Mouse (Mus musculus) neural tube, embryonic 15.5 days (tissue): ENCODE measurements at regions not wholly inside any gene's neighbourhood (a gene's known extent, or its start where the extent isn't known, plus 50 kb on each side); places are given as distances from the start of the nearest gene placed in this dataset.

Source experiments
- ATAC-seq: fragments of 200-750 bp; cut with Nextera tagmentation; 2 replicates; pipeline ENCODE4 v1.8.0; 2017; ENCODE audit warnings: mild to moderate bottlenecking, moderate TSS enrichment, moderate library complexity; ENCODE audit not compliant: low FRiP score
- H3K27ac ChIP-seq: fragments of 300-500 bp; sonication (generic); replicated peaks from 2 replicates; pipeline ENCODE4 v1.5.1; 2015; ENCODE audit warnings: mild to moderate bottlenecking, inconsistent platforms
- H3K27me3 ChIP-seq: fragments of 300-500 bp; sonication (generic); replicated peaks from 2 replicates; pipeline ENCODE4 v1.6.1; 2015; ENCODE audit warnings: inconsistent platforms
- H3K36me3 ChIP-seq: fragments of 300-500 bp; sonication (generic); 2 replicates; pipeline ENCODE4 v1.6.1; 2015; ENCODE audit warnings: inconsistent platforms
- H3K4me1 ChIP-seq: fragments of 300-500 bp; sonication (generic); 2 replicates; pipeline ENCODE4 v1.6.1; 2015; ENCODE audit warnings: inconsistent platforms
- H3K4me2 ChIP-seq: fragments of 300-500 bp; sonication (generic); 2 replicates; pipeline ENCODE4 v1.6.1; 2015; ENCODE audit warnings: inconsistent platforms, mild to moderate bottlenecking, moderate library complexity
- H3K4me3 ChIP-seq: fragments of 300-500 bp; sonication (generic); replicated peaks from 2 replicates; pipeline ENCODE4 v1.5.1; 2015; ENCODE audit warnings: mild to moderate bottlenecking, inconsistent platforms
- H3K9ac ChIP-seq: fragments of 300-500 bp; sonication (generic); replicated peaks from 2 replicates; pipeline ENCODE4 v1.6.1; 2015; ENCODE audit warnings: mild to moderate bottlenecking, inconsistent platforms
- H3K9me3 ChIP-seq: fragments of 300-500 bp; sonication (generic); replicated peaks from 2 replicates; pipeline ENCODE4 v1.6.1; 2016; ENCODE audit warnings: inconsistent platforms
- WGBS: fragments of 180-500 bp; shearing (Covaris S2); methylation state at CpG from one replicate; pipeline ENCODE4 v1.1.7; 2015; ENCODE audit warnings: mixed read lengths; 5-methylcytosine and 5-hydroxymethylcytosine counted together

GRCm38 (mm10) chr7:71457409-71458103, 106.3 kb upstream of the Gm10295 start:
- H3K4me1 ChIP-seq: no peaks in the 10 kb centered on the region
- 74% methylated on average over 4 of the region's 4 CpGs for WGBS
- H3K9me3 ChIP-seq: no peaks in the 10 kb centered on the region
- H3K36me3 ChIP-seq: no peaks in the 10 kb centered on the region
- H3K27ac ChIP-seq: no peak overlapping the region
- H3K27me3 ChIP-seq: no peaks in the 10 kb centered on the region
- no peak overlapping the region for H3K4me2 ChIP-seq
- no peak for ATAC-seq
- no peak overlapping the region for H3K9ac ChIP-seq
- no peak overlapping the region for H3K4me3 ChIP-seq

- Histone ChIP-seq H3K4me1 (no peaks in the 10 kb centered on the region), H3K9ac (no peak overlapping the region), H3K4me2 (no peak overlapping the region), H3K4me3 (no peak overlapping the region), H3K27me3 (no peaks in the 10 kb centered on the region), H3K27ac (no peak overlapping the region), H3K9me3 (no peaks in the 10 kb centered on the region), H3K36me3 (no peaks in the 10 kb centered on the region)
- no peak for ATAC-seq
- 92% methylated on average over 13 of the region's 13 CpGs for WGBS
Observed at GRCm38 (mm10) chr7:71456421-71456820, 105.1 kb upstream of the Gm10295 start.

GRCm38 (mm10) chr7:71440330-71441240, 89.3 kb upstream of the Gm10295 start:
- Histone ChIP-seq H3K9ac (no peak overlapping the region), H3K4me2 (no peak overlapping the region), H3K9me3 (no peaks in the 10 kb centered on the region), H3K27me3 (no peaks in the 10 kb centered on the region), H3K4me3 (no peak overlapping the region), H3K36me3 (no peaks in the 10 kb centered on the region), H3K27ac (no peak overlapping the region), H3K4me1 (no peaks in the 10 kb centered on the region)
- ATAC-seq: no peak
- WGBS: 90% methylated on average over 11 of the region's 11 CpGs

- no peaks in the 10 kb centered on the region for H3K9me3 ChIP-seq
- no peaks in the 10 kb centered on the region for H3K36me3 ChIP-seq
- no peak overlapping the region for H3K4me3 ChIP-seq
- H3K9ac ChIP-seq: no peak overlapping the region
- H3K27me3 ChIP-seq: no peaks in the 10 kb centered on the region
- 83% methylated on average over 2 of the region's 2 CpGs for WGBS
- no peak overlapping the region for H3K4me2 ChIP-seq
- ATAC-seq: no peak
- no peak overlapping the region for H3K27ac ChIP-seq
- no peaks in the 10 kb centered on the region for H3K4me1 ChIP-seq
Observed at GRCm38 (mm10) chr7:71425982-71426381, 74.7 kb upstream of the Gm10295 start.

- no peak for ATAC-seq
- H3K4me1 ChIP-seq: no peaks in the 10 kb centered on the region
- no peak overlapping the region for H3K4me3 ChIP-seq
- no peaks in the 10 kb centered on the region for H3K27me3 ChIP-seq
- H3K9ac ChIP-seq: no peak overlapping the region
- WGBS: 81% methylated on average over 5 of the region's 5 CpGs
- H3K4me2 ChIP-seq: no peak overlapping the region
- H3K36me3 ChIP-seq: no peaks in the 10 kb centered on the region
- no peaks in the 10 kb centered on the region for H3K9me3 ChIP-seq
- no peak overlapping the region for H3K27ac ChIP-seq
Observed at GRCm38 (mm10) chr7:71419261-71419660, 68.0 kb upstream of the Gm10295 start.

- no peaks in the 10 kb centered on the region for H3K27me3 ChIP-seq
- 58% methylated on average over 3 of the region's 3 CpGs for WGBS
- H3K9ac ChIP-seq: no peak overlapping the region
- ATAC-seq: no peak
- no peak overlapping the region for H3K4me2 ChIP-seq
- H3K4me3 ChIP-seq: no peak overlapping the region
- H3K27ac ChIP-seq: no peak overlapping the region
- H3K9me3 ChIP-seq: no peaks in the 10 kb centered on the region
- no peaks in the 10 kb centered on the region for H3K36me3 ChIP-seq
- H3K4me1 ChIP-seq: no peaks in the 10 kb centered on the region
Observed at GRCm38 (mm10) chr7:71418856-71419255, 67.6 kb upstream of the Gm10295 start.

GRCm38 (mm10) chr7:71414756-71415155, 63.5 kb upstream of the Gm10295 start:
- H3K4me3 ChIP-seq: no peak overlapping the region

GRCm38 (mm10) chr7:71413121-71413520, 61.8 kb upstream of the Gm10295 start:
- Histone ChIP-seq H3K27ac (no peak overlapping the region), H3K4me3 (no peak overlapping the region), H3K27me3 (no peaks in the 10 kb centered on the region), H3K9me3 (no peaks in the 10 kb centered on the region), H3K4me1 (peaks cover 9% of the 10 kb centered on the region), H3K4me2 (no peak overlapping the region), H3K9ac (no peak overlapping the region), H3K36me3 (no peaks in the 10 kb centered on the region)
- 90% methylated on average over 6 of the region's 6 CpGs for WGBS
- no peak for ATAC-seq

More at GRCm38 (mm10) chr7:71414756-71415155, 63.5 kb upstream of the Gm10295 start:
- Histone ChIP-seq H3K36me3 (no peaks in the 10 kb centered on the region), H3K9ac (no peak overlapping the region), H3K27me3 (no peaks in the 10 kb centered on the region), H3K4me1 (peaks cover 9% of the 10 kb centered on the region), H3K27ac (no peak overlapping the region), H3K4me2 (no peak overlapping the region), H3K9me3 (no peaks in the 10 kb centered on the region)
- no peak for ATAC-seq
- WGBS: 68% methylated on average over 2 of the region's 2 CpGs

GRCm38 (mm10) chr7:71412079-71412478, 60.8 kb upstream of the Gm10295 start:
- ATAC-seq: peak; percentile 66
- Histone ChIP-seq H3K9me3 (no peaks in the 10 kb centered on the region), H3K36me3 (no peaks in the 10 kb centered on the region), H3K4me3 (peak overlapping the region; percentile 33), H3K4me1 (peaks cover 9% of the 10 kb centered on the region), H3K9ac (no peak overlapping the region), H3K27ac (no peak overlapping the region), H3K27me3 (no peaks in the 10 kb centered on the region), H3K4me2 (peak overlapping the region; percentile 65)
- WGBS: 6% methylated on average over 12 of the region's 12 CpGs

GRCm38 (mm10) chr7:71411293-71412011, 60.2 kb upstream of the Gm10295 start:
- WGBS: 6% methylated on average over 14 of the region's 14 CpGs
- Histone ChIP-seq H3K9me3 (no peaks in the 10 kb centered on the region), H3K9ac (no peak overlapping the region; the same call in 1 of the 2 replicates), H3K4me2 (peak overlapping the region; percentile 65), H3K36me3 (no peaks in the 10 kb centered on the region), H3K4me3 (peak overlapping the region; percentile 33), H3K27ac (peak overlapping the region; percentile 41; the same call in 1 of the 2 replicates), H3K27me3 (no peaks in the 10 kb centered on the region), H3K4me1 (peaks cover 9% of the 10 kb centered on the region)
- ATAC-seq: peak; percentile 63; the same call in 1 of the 2 replicates

- H3K27ac ChIP-seq: no peak overlapping the region
- ATAC-seq: no peak
- no peaks in the 10 kb centered on the region for H3K9me3 ChIP-seq
- H3K4me3 ChIP-seq: no peak overlapping the region
- no peak overlapping the region for H3K4me2 ChIP-seq
- 87% methylated on average over 9 of the region's 9 CpGs for WGBS
- H3K36me3 ChIP-seq: no peaks in the 10 kb centered on the region
- no peak overlapping the region for H3K9ac ChIP-seq
- H3K27me3 ChIP-seq: no peaks in the 10 kb centered on the region
- H3K4me1 ChIP-seq: peaks cover 9% of the 10 kb centered on the region
Observed at GRCm38 (mm10) chr7:71409903-71410302, 58.6 kb upstream of the Gm10295 start.
